Mouse (Mus musculus) myocyte (in vitro differentiated cells): ENCODE measurements around the gene Olfr1406.

Experiments used
- E2F4 ChIP-seq: IDR thresholded peaks from one replicate; pipeline ENCODE4 v1.6.1; 2011; ENCODE audit warnings: mild to moderate bottlenecking, control low read depth, moderate library complexity; ENCODE audit not compliant: insufficient read depth
- POLR2A ChIP-seq: IDR thresholded peaks from one replicate; pipeline ENCODE4 v1.6.1; 2011; ENCODE audit warnings: low read depth, mild to moderate bottlenecking, control low read depth, moderate library complexity; ENCODE audit not compliant: insufficient read length

- TF ChIP-seq E2F4 (no peak), POLR2A (no peak)
These were observed 26.0 kb upstream of the Olfr1406 start for GRCm38 (mm10) chr1:173216481-173216880.
